Mouse (Mus musculus) midbrain, embryonic 13.5 days (tissue): ENCODE data around the gene Gck. TPM values are rescaled to one million over a fixed set of nuclear protein-coding genes. Genes with fewer than 3 reads are reported as not detected.

Experiments used
- ATAC-seq: fragments of 200-750 bp; cut with Nextera tagmentation; 2 replicates; pipeline ENCODE4 v1.8.0; 2017; ENCODE audit warnings: mild to moderate bottlenecking, moderate TSS enrichment, moderate library complexity
- H3K27ac ChIP-seq: fragments of 300-500 bp; sonication (generic); 2 replicates; pipeline ENCODE4 v1.5.1; 2015; ENCODE audit warnings: inconsistent platforms, mild to moderate bottlenecking, moderate library complexity
- H3K27me3 ChIP-seq: fragments of 300-500 bp; sonication (generic); 2 replicates; pipeline ENCODE4 v1.6.1; 2015; ENCODE audit warnings: mild to moderate bottlenecking, inconsistent platforms
- H3K36me3 ChIP-seq: fragments of 300-500 bp; sonication (generic); 2 replicates; pipeline ENCODE4 v1.6.1; 2015; ENCODE audit warnings: mild to moderate bottlenecking, inconsistent platforms
- H3K4me1 ChIP-seq: fragments of 300-500 bp; sonication (generic); replicated peaks from 2 replicates; pipeline ENCODE4 v1.6.1; 2015; ENCODE audit warnings: inconsistent platforms
- H3K4me2 ChIP-seq: fragments of 300-500 bp; sonication (generic); replicated peaks from 2 replicates; pipeline ENCODE4 v1.6.1; 2015; ENCODE audit warnings: moderate library complexity, mild to moderate bottlenecking, inconsistent platforms
- H3K4me3 ChIP-seq: fragments of 300-500 bp; sonication (generic); replicated peaks from 2 replicates; pipeline ENCODE4 v1.5.1; 2015; ENCODE audit warnings: mild to moderate bottlenecking, inconsistent platforms
- H3K9ac ChIP-seq: fragments of 300-500 bp; sonication (generic); replicated peaks from 2 replicates; pipeline ENCODE4 v1.6.1; 2015; ENCODE audit warnings: mild to moderate bottlenecking, inconsistent platforms
- H3K9me3 ChIP-seq: fragments of 300-500 bp; sonication (generic); 2 replicates; pipeline ENCODE4 v1.6.1; 2016; ENCODE audit warnings: mild to moderate bottlenecking, inconsistent platforms
- WGBS: fragments of 180-500 bp; shearing (Covaris S2); methylation state at CpG from one replicate; pipeline ENCODE4 v1.1.7; 2015; 5-methylcytosine and 5-hydroxymethylcytosine counted together
- polyA plus RNA-seq: library from polyadenylated mRNA; unstranded; fragments of >200 nt; fragmentation: Nextera tagmentation; extraction: Ambion mirVana; gene quantifications from 2 replicates; pipeline ENCODE4 v1.2.1, GENCODE M21; 2015

Gene Gck
- polyA plus RNA-seq, 1 experiment from 2014 or later: 6.1 TPM

DNA sequence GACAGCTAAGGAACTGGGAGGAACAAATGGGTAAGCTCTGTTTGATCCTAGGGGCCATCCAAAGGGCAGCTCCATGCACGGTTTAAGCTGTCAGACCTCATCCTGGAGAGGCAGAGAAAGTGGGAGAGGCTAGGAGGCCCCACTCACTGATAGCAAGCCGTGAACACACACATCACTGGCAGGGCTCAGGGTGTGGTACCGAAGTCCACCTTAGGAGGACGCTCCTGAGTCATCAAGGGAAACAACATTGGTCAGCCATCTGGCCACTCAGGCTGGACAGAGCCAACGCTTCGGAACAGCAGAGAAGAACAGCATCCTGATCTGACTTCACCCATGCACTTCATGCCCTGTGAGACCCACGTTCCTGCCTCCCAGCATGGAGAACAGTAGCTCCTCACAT, 29.2 kb upstream of the Gck start:
- Histone ChIP-seq H3K9ac (no peak overlapping the region), H3K27me3 (no peaks in the 10 kb centered on the region), H3K27ac (no peak overlapping the region), H3K4me3 (no peak overlapping the region), H3K4me2 (no peak overlapping the region), H3K9me3 (no peaks in the 10 kb centered on the region), H3K4me1 (no peaks in the 10 kb centered on the region), H3K36me3 (no peaks in the 10 kb centered on the region)
- WGBS: 87% methylated on average over 7 of the region's 7 CpGs
- no peak for ATAC-seq

DNA sequence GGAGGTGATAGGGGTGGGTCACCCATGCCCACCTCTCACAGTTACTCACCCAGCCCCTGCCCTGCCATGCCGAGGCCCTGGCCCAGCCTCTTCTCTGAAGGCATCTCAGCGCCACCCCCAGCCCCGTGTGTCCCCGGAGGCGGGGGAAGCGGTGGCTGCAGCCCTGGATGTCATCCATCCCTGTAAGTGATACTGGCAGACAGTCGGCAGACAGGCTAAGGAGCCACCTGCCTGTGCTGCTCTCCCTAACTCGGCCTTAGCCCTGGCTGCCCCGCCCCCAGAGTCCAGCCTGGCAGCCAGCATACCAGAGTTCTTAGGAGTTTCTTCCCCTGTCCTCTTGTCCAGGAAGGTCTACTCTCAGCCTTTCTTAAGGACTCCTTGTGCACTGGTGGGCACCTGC, 26.2 kb upstream of the Gck start:
- no peak for ATAC-seq
- Histone ChIP-seq H3K4me3 (no peak overlapping the region), H3K36me3 (peaks cover 16% of the 10 kb centered on the region), H3K27ac (no peak overlapping the region), H3K4me1 (no peaks in the 10 kb centered on the region), H3K27me3 (no peaks in the 10 kb centered on the region), H3K9me3 (no peaks in the 10 kb centered on the region), H3K9ac (0 out of 2 replicates have a peak overlapping the region, but pooled peaks have one; percentile 8), H3K4me2 (no peak overlapping the region)
- WGBS: 21% methylated on average over 9 of the region's 9 CpGs

DNA sequence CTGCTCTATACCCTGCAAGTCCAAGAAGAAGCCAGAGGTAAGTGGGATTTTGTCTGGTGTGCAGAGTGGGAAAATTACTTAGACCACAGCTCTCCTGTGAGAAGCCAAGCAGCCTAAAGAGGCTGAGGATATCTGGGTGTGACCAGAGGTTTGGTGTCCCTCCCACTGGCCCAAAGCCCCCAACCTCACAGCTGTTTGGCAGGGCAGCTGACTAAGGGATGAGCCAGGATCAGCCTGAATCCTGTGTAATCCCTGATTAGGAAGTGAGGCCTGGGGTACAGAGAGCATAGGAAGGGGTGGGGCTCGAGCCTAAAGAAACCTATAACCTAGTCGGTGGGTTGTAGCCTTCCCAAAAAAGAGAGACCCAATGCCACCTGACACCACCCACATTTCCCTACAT, 25.2 kb upstream of the Gck start:
- Histone ChIP-seq H3K4me1 (no peaks in the 10 kb centered on the region), H3K36me3 (peaks cover 26% of the 10 kb centered on the region), H3K9ac (no peak overlapping the region), H3K27me3 (no peaks in the 10 kb centered on the region), H3K4me2 (no peak overlapping the region), H3K4me3 (no peak overlapping the region), H3K9me3 (no peaks in the 10 kb centered on the region), H3K27ac (no peak overlapping the region)
- no peak for ATAC-seq
- 51% methylated on average over 2 of the region's 2 CpGs for WGBS

DNA sequence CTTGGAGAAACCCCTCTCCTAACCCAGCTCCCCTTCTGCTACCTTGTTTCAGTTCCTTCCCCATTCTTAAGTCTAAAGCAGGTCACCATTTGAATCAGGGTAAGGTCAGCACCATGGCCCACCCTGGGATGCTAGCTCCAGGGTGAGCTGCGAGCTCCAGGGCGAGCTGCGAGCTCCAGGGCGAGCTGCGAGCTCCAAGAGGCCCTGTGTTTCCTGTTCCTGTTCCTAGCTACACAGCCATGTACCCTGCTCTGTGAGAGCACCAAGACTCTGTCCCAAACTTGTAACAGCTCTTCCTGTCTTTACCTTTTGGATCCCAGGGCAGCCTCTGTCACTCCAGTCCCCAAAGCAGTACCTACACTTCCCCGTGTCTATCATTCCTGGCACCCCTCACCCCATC, 24.2 kb upstream of the Gck start:
- H3K4me2 ChIP-seq: no peak overlapping the region
- H3K36me3 ChIP-seq: peaks cover 36% of the 10 kb centered on the region
- no peaks in the 10 kb centered on the region for H3K4me1 ChIP-seq
- H3K27ac ChIP-seq: no peak overlapping the region
- 80% methylated on average over 6 of the region's 6 CpGs for WGBS
- H3K27me3 ChIP-seq: no peaks in the 10 kb centered on the region
- H3K9me3 ChIP-seq: no peaks in the 10 kb centered on the region
- ATAC-seq: no peak
- no peak overlapping the region for H3K4me3 ChIP-seq
- H3K9ac ChIP-seq: no peak overlapping the region

DNA sequence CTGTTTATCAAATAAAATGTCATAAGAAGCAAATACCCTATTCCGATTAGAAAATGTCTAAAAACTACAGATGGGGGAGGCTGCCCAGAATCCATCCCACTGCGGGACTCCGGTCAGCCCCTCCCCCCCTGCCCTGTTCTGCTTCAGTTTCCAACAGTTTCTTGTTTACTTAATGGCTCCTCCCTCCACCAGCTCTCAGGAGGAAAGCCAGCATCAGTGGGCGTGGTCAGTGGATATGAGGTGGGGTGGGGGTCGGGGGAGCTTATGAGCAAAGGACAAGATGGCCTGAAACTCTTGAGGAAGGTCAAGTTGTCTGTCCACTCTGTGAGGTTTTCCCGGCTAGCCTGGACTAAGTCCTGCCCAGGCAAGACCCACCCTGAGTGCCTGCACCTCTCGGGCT, 23.3 kb upstream of the Gck start:
- Histone ChIP-seq H3K4me1 (no peaks in the 10 kb centered on the region), H3K4me3 (no peak overlapping the region), H3K27ac (no peak overlapping the region), H3K36me3 (peaks cover 45% of the 10 kb centered on the region), H3K9ac (no peak overlapping the region), H3K4me2 (no peak overlapping the region), H3K27me3 (no peaks in the 10 kb centered on the region), H3K9me3 (no peaks in the 10 kb centered on the region)
- ATAC-seq: no peak
- WGBS: 63% methylated on average over 7 of the region's 7 CpGs

DNA sequence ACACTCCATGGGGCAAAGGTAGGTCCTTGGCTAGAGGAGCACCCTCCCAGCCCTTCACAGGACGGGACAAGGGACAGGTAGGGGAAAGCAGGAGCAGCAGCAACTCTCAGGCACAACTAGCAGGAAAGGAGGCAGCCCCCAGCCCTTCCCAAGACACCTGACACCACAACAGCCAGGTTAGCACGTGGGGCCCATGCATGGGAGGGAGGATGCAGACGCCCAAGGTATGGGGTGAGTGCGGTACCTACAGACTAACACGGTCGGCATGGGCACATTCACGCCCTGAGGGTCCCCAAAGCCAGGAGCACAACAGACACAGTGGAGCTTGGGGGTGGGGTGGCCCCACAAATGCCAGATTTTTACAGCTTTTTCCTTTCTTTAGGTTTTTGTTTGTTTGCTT, 21.3 kb upstream of the Gck start:
- H3K9me3 ChIP-seq: no peaks in the 10 kb centered on the region
- no peak overlapping the region for H3K4me3 ChIP-seq
- peaks cover 64% of the 10 kb centered on the region for H3K36me3 ChIP-seq
- WGBS: 72% methylated on average over 7 of the region's 7 CpGs
- no peak for ATAC-seq
- H3K27me3 ChIP-seq: no peaks in the 10 kb centered on the region
- no peaks in the 10 kb centered on the region for H3K4me1 ChIP-seq
- H3K27ac ChIP-seq: no peak overlapping the region
- H3K4me2 ChIP-seq: no peak overlapping the region
- H3K9ac ChIP-seq: no peak overlapping the region

DNA sequence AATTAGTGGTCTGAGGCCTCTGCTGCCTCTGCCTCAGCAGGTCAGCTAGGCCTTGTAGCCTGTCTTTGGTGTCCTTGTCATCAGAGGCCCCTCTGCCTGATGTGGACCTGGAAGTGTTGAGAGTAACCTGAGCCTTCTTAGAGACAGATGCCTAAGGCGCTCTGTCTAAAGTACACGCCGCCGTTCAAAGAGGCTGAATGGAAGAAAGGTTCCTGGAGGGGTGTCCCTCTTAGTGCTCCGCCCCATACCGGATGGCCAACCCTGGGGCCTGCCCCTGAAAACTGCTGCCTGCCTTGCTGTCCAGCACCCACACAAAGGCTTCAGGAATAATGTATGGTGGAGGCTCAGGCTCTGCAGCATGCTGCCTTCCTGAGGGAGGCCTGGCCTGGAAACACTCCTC, 18.3 kb upstream of the Gck start:
- 87% methylated on average over 6 of the region's 6 CpGs for WGBS
- Histone ChIP-seq H3K4me3 (no peak overlapping the region), H3K27ac (no peak overlapping the region), H3K36me3 (peaks cover 94% of the 10 kb centered on the region), H3K9ac (no peak overlapping the region), H3K9me3 (no peaks in the 10 kb centered on the region), H3K27me3 (no peaks in the 10 kb centered on the region), H3K4me1 (no peaks in the 10 kb centered on the region), H3K4me2 (no peak overlapping the region)
- ATAC-seq: no peak

DNA sequence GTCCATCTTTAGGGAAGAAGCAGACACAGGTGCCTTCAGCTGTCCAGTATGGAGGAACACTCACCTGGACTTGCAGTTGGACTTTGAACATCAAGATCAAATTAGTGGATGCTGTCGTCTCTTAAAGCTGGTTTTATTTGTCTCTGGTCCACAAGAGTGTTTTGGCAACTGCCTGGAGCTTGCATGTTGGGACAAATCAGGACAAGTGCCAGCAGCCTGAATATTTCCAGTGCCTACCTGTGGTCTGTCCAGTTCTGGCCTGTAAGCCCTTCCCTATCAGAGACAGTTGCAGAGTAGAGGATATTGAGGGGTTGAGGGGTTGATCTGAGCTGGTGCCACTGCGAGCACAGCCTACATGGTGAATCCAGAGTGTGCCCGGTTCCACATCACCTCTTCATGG, 16.9 kb upstream of the Gck start:
- no peak overlapping the region for H3K4me3 ChIP-seq
- no peak overlapping the region for H3K9ac ChIP-seq
- no peaks in the 10 kb centered on the region for H3K9me3 ChIP-seq
- H3K27ac ChIP-seq: no peak overlapping the region
- H3K4me1 ChIP-seq: no peaks in the 10 kb centered on the region
- peaks cover 98% of the 10 kb centered on the region for H3K36me3 ChIP-seq
- H3K27me3 ChIP-seq: no peaks in the 10 kb centered on the region
- no peak for ATAC-seq
- 93% methylated on average over 3 of the region's 3 CpGs for WGBS
- H3K4me2 ChIP-seq: no peak overlapping the region

DNA sequence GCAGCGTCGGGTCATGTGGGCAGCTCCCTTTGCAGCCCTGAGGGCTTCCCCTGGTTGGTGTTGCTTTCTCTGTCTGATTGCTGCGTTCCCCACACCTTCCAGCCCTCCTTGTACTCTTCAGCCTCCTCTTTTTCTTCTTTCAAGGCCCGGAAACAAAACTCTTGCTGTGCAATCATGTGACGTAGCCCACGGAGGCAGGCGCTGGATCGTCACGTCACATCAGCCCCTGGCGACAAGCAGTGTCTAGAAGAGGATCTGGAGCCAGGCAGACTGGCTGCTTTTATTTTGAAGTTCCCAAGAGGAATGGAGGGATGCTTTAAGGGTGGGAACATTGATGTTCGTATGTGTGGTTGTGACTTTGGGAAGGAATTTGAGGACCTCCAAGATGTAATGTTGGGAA, 16.0 kb upstream of the Gck start:
- WGBS: 86% methylated on average over 11 of the region's 11 CpGs
- H3K36me3 ChIP-seq: peaks cover 99% of the 10 kb centered on the region

DNA sequence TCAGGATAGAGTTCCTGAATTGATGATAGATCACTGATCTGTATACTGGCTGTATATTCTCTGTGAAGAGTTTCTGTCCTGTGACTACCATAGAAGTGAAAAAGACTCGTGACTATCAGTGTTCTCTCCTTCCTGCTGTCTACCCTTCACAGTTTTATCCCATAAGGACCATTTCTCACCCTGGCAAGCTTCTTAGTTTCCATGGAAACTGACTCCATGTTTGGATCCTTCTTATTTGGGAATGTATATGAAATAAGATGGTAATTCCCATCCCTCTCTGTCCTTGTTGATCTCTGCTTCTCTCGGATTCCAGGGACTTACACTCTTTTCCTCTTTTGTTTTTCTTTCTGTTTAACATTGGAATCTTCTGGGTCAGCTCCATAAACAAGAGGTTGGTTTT, 10.2 kb upstream of the Gck start:
- 83% methylated on average over 2 of the region's 2 CpGs for WGBS
- Histone ChIP-seq H3K9me3 (no peaks in the 10 kb centered on the region), H3K9ac (no peak overlapping the region), H3K36me3 (peaks cover 62% of the 10 kb centered on the region), H3K27ac (no peak overlapping the region), H3K4me3 (no peak overlapping the region), H3K4me2 (no peak overlapping the region), H3K27me3 (no peaks in the 10 kb centered on the region), H3K4me1 (peaks cover 18% of the 10 kb centered on the region)
- ATAC-seq: no peak

More for the DNA sequence above, 16.0 kb upstream of the Gck start:
- no peak overlapping the region for H3K27ac ChIP-seq
- H3K4me1 ChIP-seq: no peaks in the 10 kb centered on the region
- H3K9ac ChIP-seq: no peak overlapping the region
- H3K4me3 ChIP-seq: no peak overlapping the region
- no peaks in the 10 kb centered on the region for H3K27me3 ChIP-seq
- no peaks in the 10 kb centered on the region for H3K9me3 ChIP-seq
- no peak overlapping the region for H3K4me2 ChIP-seq
- ATAC-seq: no peak

DNA sequence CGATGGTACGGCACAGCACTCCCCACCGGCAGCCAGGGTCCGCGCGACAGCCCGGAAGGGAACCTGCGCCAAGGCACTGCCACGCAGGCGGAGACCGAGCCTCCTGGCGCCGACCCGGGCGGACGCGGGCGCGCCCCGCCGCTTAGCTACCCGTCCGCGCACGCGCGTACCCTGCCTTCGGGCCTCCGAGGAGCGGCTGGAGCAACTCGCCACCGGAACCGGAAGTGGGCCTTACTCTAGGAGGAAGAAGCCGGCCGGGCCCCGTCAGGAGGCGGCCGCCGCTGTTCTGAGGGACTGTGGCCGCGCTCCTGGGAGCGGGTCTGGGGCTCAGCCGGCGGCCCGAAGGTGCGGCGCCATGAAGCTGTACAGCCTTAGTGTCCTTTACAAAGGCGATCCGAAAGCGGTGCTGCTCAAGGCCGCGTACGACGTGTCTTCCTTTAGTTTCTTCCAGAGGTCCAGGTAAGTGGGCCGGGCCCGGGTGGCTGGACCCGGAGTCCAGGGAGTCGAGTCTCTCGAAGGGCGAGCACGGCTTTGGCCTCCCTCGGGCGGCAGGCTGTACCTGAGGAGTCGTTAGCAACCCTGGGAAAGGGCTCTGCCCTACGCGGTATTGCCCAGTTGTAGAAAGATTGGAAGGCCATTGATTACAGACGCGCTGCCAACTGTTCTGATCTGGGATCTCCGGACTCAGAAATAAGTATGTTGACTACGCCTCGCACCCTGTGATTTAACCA, 5.8 kb upstream of the Gck start, which contains the start of gene Ykt6:
Gene Ykt6 (plus strand): TSS at position 148 of the 731 bp plus-strand sequence.
- peaks cover 19% of the 10 kb centered on the region for H3K36me3 ChIP-seq
- under 1% methylated on average over 71 of the region's 71 CpGs for WGBS
- peak within 1 kb of the TSS; percentile 97 for H3K9ac ChIP-seq
- peaks cover 22% of the 10 kb centered on the region for H3K4me1 ChIP-seq
- H3K27ac ChIP-seq: peak within 1 kb of the TSS; percentile 92
- no peaks in the 10 kb centered on the region for H3K9me3 ChIP-seq
- peak within 1 kb of the TSS; percentile 86 for H3K4me2 ChIP-seq
- peak; percentile 98 for ATAC-seq
- peak within 1 kb of the TSS; percentile 96 for H3K4me3 ChIP-seq
- H3K27me3 ChIP-seq: no peaks in the 10 kb centered on the region

DNA sequence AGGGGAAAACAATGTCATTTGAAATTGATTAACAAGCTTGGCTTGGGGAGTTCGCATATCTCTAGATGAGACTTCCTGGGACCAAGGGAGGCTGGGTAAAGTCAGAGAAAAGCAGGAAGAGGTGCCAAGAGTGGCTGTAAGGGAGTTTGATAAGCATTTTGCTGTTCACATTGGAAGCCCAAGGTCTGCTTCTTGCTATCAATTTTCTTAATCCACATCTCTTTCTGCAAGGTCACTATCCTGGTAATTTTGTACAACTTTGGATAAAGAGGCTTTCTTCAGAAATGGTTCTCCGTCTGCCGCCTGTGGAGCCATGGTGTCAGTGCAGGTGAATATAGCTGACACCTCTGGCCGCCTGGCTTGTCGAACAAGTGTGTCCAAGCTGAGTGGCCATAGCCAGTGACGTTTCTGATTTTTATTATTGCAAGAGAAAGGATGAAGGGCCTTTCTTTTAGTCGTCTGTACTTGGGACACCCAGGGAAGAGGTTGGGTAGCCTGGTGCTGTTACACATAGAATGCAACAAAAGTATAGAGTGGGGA, 5.2 kb upstream of the Gck start:
- Histone ChIP-seq H3K4me3 (peak overlapping the region; percentile 96), H3K4me2 (peak overlapping the region; percentile 86), H3K9ac (peak overlapping the region; percentile 97), H3K27me3 (no peaks in the 10 kb centered on the region), H3K36me3 (peaks cover 12% of the 10 kb centered on the region), H3K4me1 (peaks cover 24% of the 10 kb centered on the region), H3K9me3 (no peaks in the 10 kb centered on the region), H3K27ac (peak overlapping the region; percentile 92)
- 9% methylated on average over 7 of the region's 7 CpGs for WGBS
- ATAC-seq: peak; percentile 76

DNA sequence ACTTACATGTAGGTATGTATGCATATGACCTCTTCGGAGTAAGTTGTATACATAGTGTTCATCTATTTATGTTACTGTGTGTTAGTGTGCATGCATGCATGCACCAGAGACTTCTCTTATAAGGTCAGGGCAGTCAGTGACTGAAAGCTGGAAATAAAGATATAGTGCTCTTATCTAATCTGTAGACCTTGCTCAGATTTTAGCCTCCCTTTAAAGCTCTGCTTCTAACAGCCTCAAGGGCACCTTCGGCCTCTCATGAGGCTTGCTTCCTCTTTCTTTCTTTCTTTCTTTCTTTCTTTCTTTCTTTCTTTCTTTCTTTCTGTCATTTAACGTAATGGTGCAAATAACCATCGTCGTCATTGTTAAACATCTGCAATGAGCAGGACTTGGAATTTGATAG, 4.6 kb upstream of the Gck start:
- Histone ChIP-seq H3K4me3 (no peak overlapping the region), H3K4me2 (no peak overlapping the region), H3K27ac (no peak overlapping the region), H3K4me1 (peaks cover 30% of the 10 kb centered on the region), H3K36me3 (peaks cover 8% of the 10 kb centered on the region), H3K9ac (peak overlapping the region; percentile 97; the same call in 1 of the 2 replicates), H3K9me3 (no peaks in the 10 kb centered on the region), H3K27me3 (no peaks in the 10 kb centered on the region)
- WGBS: 80% methylated on average over 5 of the region's 5 CpGs
- no peak for ATAC-seq
